Mouse (Mus musculus) kidney, postnatal 4 days (tissue): ENCODE measurements around the gene Rpl35.
A peak's percentile ranks its signal among the peaks of the same experiment; 100 is the strongest.
"Not testable (repeated sequence)": the region's sequence is repeated elsewhere in the genome, so short reads cannot be mapped to it uniquely, and the experiment has no call there.

Experiments
- DNase-seq, 2 experiments: peaks; one replicate each; pipeline ENCODE4 v3.0.0; 2021; ENCODE audit warnings: mixed read lengths in 2 of 2

The Rpl35 gene

DNA sequence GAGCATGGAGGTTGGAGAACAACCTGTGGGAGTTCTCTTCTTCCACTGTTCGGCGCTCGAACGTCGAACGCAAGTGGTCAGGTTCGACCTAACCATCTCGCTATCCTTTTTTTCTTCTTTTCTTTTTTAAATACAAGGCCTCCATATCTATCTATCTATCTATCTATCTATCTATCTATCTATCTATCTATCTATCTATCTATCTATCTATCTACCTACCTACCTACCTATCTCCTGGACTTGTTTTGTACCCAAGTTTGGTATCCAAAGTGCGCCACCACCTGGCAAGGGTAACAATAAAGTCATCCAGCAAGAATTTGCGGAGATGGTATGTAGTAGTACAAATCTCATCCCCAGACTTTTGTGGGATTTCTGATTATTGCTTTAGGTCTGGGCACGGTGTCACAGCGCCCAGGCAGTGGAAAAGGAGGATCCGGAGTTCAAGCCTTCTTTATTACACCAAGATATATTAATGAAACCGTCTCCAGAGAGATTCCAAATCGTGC, at the start of gene Rpl35:
Gene Rpl35, minus strand, starts transcription at position 51 of the 506 bp plus-strand sequence.
- peak; percentile 62 to 73 for DNase-seq

DNA sequence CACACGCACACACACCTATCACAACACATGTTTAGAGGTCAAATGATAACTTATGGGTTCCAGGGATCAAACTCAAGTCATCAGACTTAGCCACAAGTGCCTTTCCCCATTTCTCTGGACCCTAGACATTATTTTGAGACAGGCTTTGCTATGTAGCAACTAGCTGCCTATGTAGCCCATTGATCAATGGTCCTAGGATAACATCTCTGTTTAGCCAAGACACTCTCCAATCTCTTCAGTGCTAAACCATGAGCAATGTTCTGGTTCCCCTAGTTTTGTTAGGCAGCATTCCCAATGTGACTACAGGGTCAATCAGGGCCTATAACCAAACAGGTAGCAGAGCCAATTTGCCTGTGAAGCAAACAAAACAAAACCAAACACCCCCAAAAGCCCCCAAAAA, 43.1 kb upstream of the Rpl35 start:
- DNase-seq: no peak

DNA sequence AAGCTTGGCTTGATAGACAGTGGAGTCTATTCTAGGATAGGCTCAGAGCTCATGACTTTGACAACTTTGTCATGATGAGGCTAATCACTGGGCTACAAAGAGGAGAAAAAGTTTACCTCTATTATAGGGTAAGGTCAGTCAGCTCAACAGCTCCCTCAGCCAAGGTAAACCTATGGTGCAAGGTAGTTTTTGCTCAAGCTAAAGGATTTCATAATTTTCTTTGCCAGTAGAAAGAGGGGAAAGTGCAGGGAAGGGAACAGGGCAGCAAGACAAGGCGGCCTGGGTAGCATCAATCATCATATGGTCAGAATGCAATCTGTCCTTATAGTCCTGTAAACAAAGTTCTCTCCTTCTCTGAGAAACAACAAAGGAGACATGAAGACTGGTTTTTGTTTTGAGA, 34.8 kb upstream of the Rpl35 start:
- DNase-seq: no peak

DNA sequence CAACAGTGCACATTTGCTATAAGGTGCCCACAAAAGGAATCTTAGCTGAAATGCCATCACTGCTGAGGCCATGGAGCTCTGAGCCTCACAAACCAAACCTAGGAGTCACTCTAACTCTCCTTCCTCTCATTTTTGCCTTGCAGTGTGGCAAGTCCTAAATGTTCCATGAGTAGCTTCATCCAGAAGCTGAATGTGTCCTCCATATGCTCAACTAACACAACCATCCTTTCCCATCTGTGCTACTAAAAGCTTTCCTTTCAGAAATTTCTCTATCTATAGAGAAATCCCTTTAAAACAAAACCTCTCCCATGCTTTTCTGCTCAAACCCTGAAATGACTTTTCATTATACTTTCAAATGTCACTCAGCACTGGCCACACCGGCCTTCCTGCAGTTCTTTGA, 26.2 kb upstream of the Rpl35 start:
- DNase-seq: no peak

DNA sequence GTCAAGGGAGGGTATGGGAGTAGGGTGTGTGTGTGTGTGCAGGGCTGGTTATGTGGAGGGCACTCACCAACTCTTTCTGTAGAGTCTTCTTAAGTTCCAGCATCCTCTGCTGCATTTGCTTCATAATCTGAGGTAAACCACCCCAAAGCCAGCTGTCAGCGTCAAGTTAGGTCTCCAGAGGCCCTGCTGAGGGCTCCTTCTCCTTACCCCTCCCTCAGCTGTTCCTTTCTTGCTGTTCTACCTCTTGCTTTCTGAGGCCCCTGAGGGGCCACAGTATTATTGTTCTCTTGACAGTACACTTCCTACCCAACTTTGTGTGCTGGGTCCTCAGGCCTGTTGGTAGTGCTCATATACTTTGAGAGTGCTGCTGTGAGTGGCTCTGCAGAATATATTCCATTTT, 14.6 kb upstream of the Rpl35 start:
- DNase-seq: no peak

DNA sequence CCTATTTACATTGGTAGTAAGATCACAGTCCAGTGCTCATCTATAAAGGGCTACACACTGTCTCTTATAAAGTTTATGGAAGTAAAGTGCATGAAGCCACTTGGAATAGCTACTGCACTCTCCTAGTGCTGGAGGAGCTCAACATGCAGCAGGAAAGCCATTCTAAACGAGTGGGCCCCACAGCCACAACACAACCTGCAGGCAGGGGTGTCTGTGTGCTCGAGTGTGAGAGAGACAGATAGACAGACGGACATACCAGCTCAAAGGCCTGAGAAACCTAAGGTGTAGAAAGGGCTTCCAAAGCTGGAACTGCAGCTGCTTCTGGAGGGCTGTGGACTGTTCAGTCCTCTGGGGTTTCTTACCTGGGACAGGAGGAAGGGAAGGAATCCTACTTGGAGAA, 11.2 kb upstream of the Rpl35 start:
- no peak for DNase-seq

DNA sequence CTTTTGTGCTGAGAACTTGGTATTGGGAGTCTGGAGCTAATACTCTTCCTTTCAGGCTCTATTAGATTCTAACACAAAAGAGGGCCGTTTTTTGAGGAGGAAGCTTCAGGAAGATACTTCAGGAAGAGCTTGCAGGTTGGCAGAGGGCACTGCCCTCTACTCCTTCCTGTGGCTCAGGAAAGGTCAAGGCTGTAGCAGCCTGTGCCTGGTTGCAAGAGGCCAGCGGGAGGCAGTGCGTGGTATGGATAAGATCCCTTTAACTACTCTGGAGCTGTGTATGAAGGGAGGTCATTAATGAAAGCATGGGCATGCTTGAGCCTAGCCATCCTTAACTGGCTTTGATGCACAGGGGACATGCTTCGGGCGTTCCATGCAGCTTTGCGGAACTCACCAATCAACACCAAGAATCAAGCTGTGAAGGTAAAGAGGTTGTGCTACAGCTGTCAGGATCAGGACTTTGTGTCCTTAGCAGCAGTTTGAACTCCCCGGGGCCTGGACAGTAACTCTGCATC, 7.4 kb upstream of the Rpl35 start:
- no peak for DNase-seq

DNA sequence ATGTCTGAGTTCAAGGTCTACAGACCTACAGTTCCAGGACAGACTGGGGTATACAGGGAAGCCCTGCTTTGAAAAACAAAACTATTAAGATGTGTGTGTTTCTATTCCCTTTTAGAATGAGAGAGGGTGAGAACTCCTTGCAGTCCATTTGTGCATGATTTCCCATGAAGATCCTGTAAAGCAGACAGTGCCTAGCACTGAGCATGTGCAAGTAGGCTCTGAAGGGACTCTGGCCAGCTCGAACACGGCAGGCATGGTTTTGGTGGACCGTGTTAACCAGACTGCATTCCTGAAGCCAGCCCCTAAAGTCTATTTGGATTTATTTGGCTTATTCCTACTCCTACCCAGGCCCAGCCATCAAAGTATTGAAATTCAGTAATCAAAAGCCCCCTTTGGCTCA, 6.5 kb upstream of the Rpl35 start:
- no peak for DNase-seq

DNA sequence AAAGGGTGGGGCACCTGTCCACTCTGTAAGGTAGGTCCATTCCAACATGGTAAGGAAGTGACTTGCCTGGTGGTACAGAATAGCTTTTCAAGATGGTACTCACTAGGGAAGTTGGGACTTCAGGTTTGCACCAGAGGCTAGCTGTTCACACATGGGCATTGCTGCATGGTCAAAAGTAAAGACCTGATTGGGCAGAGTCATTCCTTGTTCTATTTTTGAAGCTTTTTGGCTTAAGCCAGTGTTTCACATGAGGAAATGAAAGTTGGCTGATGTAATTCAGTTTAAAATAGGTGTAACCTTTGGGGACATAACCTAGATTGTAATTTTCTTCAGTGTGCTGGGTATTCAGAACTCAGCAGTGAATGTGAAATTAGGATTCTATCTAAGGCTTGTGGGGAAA, 5.8 kb upstream of the Rpl35 start:
- no peak for DNase-seq

DNA sequence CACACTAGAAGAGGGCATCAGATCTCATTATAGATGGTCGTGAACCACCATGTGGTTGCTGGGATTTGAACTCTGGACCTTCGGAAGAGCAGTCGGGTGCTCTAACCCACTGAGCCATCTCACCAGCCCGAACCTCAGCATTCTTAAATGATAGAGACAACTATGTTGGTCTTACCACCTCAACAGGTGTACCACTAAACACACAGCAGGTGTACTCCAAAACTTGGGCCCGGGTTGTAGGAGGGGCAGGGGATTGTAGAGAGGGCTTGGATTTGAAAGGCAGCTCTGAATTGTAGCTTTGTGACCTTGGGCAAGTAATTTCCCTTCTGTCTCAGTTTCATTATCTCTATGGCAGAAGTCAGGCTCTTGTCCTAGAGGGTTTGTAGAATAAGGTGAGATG, 4.7 kb upstream of the Rpl35 start:
- DNase-seq: not testable (repeated sequence)

DNA sequence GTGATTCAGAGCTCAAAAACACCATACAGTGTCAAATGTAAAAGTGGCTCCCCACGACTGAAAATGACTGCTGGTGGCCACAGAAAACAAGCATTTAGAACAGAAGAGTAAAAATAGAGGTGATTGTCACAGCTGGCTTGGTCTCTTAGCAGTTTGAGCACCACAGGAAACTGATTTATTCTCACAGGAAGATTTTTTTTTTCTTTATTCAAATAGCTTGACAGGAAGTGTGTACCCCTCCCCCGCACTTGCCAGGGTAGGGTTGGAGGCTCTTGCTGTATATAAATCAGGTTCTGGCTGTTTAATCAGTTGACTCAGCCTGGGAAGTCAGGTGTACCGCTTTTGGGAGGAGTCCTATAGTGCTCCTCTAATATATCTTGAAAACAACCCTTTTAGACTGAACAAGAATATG, 3.5 kb upstream of the Rpl35 start:
- peak; percentile 70 to 82 for DNase-seq

DNA sequence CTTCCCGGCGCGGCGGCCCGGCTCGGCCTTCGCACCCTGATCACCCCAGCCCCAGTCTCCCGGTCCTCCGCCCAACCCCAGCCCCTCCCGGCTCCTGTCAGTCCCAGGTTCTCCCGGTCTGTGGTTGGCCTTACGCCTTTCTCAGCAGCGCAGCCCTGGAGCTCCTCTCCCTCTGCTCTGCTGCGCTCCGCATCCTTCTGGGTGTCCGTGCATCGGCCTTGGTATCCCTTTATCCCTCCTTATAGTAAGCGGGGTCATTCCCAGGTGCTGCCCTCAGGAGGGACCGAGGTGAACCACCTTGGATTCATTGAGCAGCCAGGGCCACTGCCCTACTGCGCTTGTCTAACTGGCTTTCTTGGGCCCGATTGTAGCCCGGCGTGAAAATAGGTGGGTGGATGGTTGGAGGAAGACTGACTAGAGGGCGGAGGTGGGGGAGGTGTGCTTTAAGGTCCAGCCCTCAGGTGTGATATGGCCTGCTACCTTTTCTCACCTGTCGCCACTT, 3.0 kb upstream of the Rpl35 start:
- no peak for DNase-seq

DNA sequence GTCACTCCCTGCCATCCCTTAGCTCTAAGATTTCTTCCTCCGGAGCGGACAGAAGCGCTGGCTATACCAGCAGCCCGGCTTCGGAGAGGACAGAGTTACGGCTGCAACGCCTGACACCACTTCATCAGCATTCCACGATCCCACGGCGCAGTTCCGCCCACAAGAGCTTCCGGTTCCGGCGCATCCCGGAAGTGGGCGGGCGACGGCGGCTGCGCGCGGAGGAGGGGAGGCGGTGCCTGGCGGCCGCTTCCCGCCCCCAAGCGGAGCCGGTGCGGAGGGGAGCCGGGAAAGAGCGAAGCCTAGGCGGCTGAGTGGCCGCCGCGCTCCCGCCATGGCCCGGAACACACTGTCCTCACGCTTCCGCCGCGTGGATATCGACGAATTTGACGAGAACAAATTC, 2.4 kb upstream of the Rpl35 start:
- peak; percentile 95 to 97 for DNase-seq

DNA sequence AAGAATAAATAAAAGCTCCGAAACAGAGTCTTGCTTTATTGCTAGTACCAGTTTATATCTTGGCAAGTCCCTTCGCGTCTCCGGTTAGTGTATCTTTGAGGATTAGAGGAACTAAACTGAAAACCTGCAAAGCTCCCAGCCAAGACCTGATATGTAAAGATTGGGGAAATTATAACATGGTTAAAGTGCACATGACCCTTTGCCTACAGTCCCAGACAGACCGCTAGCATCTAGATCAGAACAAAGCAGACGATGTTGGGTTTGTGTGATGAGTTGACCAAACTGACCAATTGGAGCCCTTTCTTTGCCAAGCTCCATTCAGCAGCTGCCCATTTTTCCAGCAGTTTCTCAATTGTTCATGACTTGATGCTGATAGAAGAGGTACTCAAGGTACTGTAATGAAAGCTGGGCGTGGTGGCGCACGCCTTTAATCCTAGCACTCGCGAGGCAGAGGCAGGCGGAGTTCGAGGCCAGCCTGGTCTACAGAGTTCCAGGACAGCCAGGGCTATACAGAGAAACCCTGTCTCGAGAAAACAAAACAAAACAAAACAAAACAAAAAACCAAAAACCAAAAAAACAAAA, 816 bp upstream of the Rpl35 start:
- no peak for DNase-seq

DNA sequence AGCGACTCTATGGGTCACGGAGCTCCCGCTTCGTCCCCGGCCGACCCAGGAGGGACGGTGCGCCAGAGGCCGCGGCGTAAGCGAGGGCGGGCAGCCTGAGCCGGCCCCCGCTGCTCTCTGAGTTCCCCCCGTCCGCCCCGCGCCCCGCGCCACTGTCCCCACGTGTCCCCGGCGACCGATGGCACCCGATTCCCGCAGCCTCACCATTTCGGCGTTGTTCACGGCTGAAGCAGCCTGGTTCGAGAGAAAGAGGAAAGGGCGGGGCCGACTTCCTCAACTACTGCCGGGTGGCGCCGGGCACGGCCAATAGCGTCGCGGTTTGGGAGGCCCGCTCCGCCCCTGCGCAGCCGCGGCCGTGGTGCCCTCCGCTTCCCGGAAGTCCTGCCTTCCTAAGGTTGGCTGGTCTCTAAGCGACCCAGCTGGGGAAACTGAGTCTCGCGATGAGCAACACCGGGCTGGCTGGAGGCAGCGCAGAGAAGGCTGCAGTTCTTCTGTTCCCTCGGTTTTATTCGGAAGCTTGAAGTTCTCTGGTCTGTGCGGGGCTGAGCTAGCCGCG, 466 bp downstream of the Rpl35 start, which contains the start of gene Arpc5l:
Gene Arpc5l, plus strand, starts transcription at position 469 of the 556 bp plus-strand sequence.
- DNase-seq: peak; percentile 94 to 96

DNA sequence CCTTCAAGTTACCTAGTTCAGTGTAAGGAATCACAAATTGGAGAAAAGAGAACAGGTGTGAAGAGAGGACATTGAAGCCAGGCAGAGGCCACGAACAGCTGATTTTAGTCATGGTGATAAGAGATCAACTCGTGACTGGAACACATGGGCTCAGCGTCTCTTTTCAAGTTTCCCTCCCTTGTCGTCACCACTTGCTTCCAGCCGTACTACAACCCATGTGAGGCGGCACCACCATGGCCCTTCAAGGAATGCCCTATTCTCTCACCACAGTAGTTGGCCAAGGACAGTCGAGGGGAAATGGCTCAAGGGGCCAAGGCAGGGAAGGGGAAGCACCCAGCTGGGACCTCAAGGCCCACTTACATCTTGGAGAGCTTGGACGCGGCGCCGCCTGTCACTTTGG, 1.1 kb downstream of the Rpl35 start:
- DNase-seq: peak in 1 of 2 experiments; percentile 20

DNA sequence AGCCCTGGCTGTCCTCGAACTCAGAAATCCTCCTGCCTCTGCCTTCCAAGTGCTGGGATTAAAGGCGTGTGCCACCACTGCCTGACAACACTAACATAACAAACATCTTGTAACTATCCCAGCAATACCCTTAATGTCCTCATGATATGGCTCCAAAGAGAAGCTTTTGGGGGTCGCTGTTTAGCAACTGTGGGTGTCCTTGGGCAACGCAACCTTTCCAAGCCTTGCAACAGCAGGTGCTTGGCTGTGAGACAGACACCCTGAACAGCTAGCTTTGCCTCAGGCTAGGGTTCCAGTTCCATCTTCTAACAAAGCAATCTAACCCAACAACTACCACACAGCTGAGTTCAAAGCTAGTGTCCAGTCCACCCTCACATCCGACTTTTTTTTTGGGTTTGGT, 1.9 kb downstream of the Rpl35 start:
- DNase-seq: no peak

DNA sequence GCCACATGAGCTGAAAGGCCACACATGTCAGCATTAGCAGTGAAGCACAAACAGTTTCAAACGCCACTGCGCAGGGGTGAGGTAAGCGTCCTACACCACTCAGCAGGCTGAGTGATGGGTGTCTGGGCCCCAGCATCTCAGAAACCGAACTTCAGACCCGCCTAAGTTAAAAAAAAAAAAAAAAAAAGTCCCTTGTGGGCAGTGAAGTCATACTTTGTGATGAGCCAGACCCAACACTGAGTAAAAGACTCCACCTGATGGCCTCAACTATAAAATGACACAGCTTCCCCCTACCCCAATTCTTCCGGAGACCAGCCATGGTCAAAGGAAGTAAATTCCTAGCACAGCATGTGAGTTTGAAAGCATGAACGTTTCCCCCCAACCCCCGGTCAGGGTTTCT, 2.3 kb downstream of the Rpl35 start:
- DNase-seq: no peak

DNA sequence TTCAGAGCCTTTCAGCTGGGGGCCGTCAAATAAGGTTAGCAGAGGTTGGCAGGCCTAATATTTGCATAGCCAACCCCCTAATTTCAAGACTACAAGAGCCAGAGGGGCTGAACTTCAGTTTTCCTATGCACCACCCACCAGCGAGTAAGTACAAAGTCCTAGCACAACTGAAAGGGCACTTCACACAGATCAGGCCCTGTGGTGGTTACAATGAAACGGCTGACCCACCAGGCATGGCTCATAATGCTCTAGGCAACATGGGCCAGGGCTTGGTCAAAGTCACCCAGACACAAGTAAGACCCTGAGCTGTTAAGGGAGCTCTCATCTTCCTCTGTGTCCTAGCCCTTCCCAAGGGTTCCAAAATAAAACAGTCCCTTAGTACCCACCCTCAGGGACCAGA, 3.6 kb downstream of the Rpl35 start:
- peak in 1 of 2 experiments; percentile 15 for DNase-seq

DNA sequence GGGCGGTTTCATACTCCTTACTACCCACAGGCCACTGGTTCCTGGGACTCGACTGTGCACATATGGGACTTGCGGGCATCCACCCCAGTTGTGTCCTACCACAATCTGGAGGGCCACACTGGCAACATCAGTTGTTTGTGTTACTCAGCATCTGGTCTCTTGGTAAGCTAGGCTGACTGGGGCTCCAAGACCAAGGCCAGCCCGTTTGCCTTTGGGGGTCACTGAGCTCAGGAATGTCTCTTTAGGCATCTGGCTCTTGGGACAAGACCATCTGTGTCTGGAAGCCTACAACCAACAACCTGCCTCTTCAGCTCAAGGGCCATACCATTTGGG, 4.9 kb downstream of the Rpl35 start:
- DNase-seq: peak in 1 of 2 experiments; percentile 12

DNA sequence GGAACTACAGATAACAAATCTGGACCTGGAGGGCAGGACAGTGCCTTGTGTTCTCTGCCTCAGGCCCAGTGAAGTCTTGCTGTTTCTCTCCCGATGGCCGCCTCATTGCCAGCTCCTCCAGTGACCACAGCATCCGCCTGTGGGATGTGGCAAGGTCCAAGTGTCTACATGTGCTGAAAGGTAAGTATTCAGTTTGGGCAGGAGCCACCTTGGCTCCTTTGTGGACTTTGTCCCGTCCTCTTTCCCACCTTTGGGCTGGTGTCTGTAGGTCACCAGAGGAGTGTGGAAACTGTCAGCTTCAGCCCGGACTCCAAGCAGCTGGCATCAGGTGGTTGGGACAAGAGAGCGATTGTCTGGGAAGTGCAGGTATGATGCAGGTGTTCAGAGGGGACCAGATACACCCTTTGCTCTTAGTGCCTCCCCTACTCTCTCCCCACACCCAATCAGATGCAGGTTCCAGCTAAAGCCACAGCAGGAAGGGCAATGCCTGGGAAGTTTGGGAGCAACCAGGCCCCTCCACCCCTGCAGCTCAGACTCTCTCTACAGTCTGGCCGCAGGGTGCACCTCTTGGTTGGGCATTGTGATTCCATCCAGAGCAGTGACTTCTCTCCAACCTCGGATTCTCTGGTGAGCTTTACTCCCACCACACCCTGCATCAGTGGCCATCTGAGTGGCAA, 5.4 kb downstream of the Rpl35 start:
- DNase-seq: no peak

DNA sequence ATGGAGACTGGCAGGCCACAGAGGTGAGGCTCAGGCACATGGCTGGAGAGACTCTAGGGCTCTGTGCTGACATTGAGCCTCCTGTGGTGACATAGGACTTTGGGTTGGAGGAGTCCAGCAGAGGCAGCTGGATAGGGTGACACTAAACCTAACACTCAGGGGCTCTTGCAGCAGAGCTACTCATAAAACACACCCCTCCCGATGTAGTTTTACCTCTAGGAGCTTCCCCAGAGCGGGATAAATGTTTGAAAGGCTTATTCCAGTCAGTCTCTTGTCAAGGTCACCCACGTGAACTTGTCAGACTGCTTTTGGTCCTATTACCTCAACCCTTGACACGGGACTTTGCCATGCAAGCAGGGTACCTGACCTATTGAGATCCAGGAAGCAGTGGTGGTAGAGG, 6.0 kb downstream of the Rpl35 start:
- no peak for DNase-seq

DNA sequence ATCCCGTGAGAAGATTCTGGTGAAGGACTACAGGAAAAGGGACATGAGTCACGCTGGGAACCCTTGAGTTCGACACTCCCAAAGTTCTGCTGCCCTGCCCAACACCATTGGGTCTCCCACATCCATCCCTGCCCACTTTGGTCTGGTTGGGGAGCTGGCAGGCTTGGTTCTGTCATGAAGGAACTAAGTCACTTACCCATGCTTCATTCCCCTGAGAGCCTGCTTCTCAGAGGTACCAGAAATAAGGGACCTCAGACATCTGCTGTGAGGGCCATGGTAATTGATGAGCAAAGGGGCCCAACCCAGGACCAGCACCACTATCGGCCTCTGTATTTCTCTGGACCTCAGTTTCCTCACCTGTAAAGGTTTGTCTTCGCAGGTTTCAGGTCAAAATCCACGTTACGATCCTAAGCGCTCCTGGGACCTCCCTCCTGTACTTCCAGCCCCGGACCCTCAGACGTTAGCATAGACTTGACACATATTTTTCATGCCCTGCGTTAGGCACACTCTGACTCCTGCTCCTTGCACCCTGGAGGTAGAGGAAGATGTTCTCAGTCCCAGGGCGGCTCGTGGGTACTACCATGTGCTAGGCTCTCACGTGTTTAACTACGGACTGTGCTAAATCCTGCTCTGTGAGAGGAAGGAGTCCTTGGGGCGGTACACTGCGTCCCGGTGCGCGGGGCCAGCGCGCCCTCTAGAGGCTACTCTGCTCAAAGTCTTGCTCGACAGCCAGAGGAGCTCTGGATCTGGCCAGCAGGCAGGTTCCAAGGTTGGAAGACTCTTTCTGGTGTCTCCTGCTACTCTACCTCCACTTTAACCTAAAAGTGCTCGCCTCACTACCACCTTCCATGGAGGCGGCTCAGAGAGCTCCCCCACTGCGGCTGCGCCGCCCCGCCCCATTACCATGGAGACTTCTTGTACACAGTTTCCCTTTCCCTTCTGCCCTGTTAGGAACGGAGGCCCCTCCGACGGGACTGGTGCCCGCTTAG, 7.7 kb downstream of the Rpl35 start, which contains the start of gene Wdr38:
Gene Wdr38, plus strand, starts transcription at position 91 of the 989 bp plus-strand sequence.
- DNase-seq: peak; percentile 91 to 93
